Mouse (Mus musculus) bone marrow, adult 2 months (tissue): ENCODE data around the gene Ercc8.

Experiments
- CTCF ChIP-seq: fragments of 200-500 bp; IDR thresholded peaks from 2 replicates; pipeline ENCODE4 v1.5.1; 2011; ENCODE audit warnings: low read length, control low read depth; ENCODE audit not compliant: control insufficient read depth, insufficient read depth
- POLR2A ChIP-seq: fragments of 200-500 bp; IDR thresholded peaks from 2 replicates; pipeline ENCODE4 v1.6.1; 2011; ENCODE audit warnings: low read depth, mild to moderate bottlenecking, control low read depth, low read length, borderline replicate concordance; ENCODE audit not compliant: control insufficient read depth

- TF ChIP-seq POLR2A (no peak), CTCF (no peak)
Observed at GRCm38 (mm10) chr13:108157732-108158464, 633 bp upstream of the Ercc8 start.
